Mouse (Mus musculus): ENCODE data around the gene Smim6. TPM values are rescaled to one million over a fixed set of nuclear protein-coding genes. Genes with fewer than 3 reads are reported as not detected.

The Smim6 gene
- polyA plus RNA-seq (2012; rRNA removed), result 0.11 TPM in 1 of 2 replicates, not detected in the other

DNA sequence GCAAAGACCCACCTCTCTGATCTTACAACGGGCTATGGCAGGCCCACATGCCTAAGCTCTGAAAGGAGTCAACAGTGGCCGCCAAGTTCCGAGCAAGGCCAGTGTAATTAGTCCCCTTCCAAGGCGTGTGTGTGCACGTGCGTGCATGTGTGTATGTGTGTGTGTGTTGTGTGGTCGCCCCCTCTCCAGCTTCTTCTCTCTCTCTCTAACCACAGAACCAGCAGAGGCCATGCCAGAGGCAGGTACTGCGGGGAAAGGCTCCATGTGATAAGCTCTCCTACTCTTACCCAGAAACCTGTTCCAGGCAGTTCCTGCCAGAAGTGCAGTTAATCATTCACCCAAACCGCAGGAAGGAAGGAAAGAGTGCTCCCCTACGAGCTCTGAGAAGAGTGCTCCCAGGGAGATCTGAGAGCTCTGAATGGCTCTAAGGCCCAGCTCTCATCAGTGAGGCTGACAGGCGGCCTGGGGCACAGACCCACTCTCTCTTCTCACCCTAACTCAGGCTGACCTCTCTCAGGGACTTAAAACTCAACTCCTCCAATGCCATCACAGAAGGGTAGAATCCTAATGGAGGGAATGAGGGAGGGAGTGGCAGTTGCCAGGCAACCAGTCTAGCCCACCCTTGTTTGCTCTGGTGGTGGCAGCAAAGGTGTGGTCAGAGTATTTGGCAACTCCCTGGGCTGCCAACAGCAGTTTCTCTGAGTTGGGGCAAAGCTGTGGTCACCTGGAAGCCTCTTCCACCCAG, at the start of gene Smim6:
TSS of gene Smim6 (plus strand) at position 386 of the 745 bp plus-strand sequence.
- no peak for DNase-seq
- Histone ChIP-seq H3K4me3 (replicated peaks; ENCODE audit: insufficient read depth, low read depth, low read length) (no peak within 1 kb of the TSS), H3K4me1 (ENCODE audit: control insufficient read depth, insufficient read depth, low read length) (no peaks in the 10 kb centered on the region), H3K27me3 (ENCODE audit: control insufficient read depth, insufficient read depth, low read length) (no peaks in the 10 kb centered on the region), H3K27ac (ENCODE audit: insufficient read depth, low read length) (no peak within 1 kb of the TSS)
- WGBS, result 84% methylated on average over 11 of the region's 11 CpGs
- TF ChIP-seq POLR2A (IDR thresholded peaks at IDR 0.05; ENCODE audit: borderline replicate concordance, insufficient read depth, low read length) (no peak), CTCF (IDR thresholded peaks at IDR 0.05; ENCODE audit: borderline replicate concordance, insufficient read depth, low read depth, low read length) (no peak)

DNA sequence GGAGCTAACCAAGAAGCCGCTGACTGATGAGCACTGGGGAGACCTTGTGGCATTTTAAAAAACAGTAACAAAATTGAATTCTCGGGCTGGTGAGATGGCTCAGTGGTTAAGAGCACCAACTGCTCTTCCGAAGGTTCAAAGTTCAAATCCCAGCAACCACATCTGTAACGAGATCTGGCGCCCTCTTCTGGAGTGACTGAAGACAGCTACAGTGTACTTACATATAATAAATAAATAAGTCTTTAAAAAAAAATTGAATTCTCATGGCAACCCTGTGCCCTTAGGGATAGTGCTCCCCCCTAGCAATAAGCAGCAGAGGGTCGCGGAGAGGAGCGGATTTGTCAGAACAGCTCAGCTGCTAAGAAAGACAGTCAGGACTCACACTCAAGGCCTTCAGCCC, 47.9 kb upstream of the Smim6 start:
- H3K27ac ChIP-seq (ENCODE audit: insufficient read depth, low read length), result no peak overlapping the region
- H3K4me3 ChIP-seq (replicated peaks; ENCODE audit: insufficient read depth, low read depth, low read length), result no peak overlapping the region
- no peak for DNase-seq
- WGBS, result 85% methylated on average over 8 of the region's 8 CpGs
- H3K4me1 ChIP-seq (ENCODE audit: control insufficient read depth, insufficient read depth, low read length), result no peaks in the 10 kb centered on the region
- TF ChIP-seq POLR2A (IDR thresholded peaks at IDR 0.05; ENCODE audit: borderline replicate concordance, insufficient read depth, low read length) (no peak), CTCF (IDR thresholded peaks at IDR 0.05; ENCODE audit: borderline replicate concordance, insufficient read depth, low read depth, low read length) (no peak)
- H3K27me3 ChIP-seq (ENCODE audit: control insufficient read depth, insufficient read depth, low read length), result peaks cover 4% of the 10 kb centered on the region; the same call in 1 of the 2 replicates

DNA sequence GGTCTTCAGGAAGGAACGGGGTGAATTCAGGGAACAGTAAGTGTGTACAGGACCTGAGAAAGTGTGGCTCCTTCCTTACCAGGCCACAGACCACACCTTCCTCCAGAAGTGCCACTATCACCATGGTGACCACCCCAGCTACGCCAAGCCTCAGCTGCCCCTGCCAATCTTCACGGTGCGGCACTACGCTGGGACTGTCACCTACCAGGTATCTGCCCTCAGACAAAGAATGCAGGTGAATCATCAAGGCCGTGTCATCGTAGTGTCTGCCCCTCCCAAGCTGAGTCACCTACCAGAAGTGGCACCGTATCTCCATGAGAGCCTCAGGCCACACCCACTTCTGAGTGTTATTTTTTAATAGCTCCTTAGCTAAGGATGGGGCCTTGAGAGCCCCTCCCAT, 42.4 kb upstream of the Smim6 start:
- 79% methylated on average over 8 of the region's 8 CpGs for WGBS
- no peak overlapping the region for H3K4me3 ChIP-seq (replicated peaks; ENCODE audit: insufficient read depth, low read depth, low read length)
- no peak overlapping the region for H3K27ac ChIP-seq (ENCODE audit: insufficient read depth, low read length)
- H3K27me3 ChIP-seq (ENCODE audit: control insufficient read depth, insufficient read depth, low read length), result no peaks in the 10 kb centered on the region
- TF ChIP-seq POLR2A (IDR thresholded peaks at IDR 0.05; ENCODE audit: borderline replicate concordance, insufficient read depth, low read length) (no peak), CTCF (IDR thresholded peaks at IDR 0.05; ENCODE audit: borderline replicate concordance, insufficient read depth, low read depth, low read length) (no peak)
- H3K4me1 ChIP-seq (ENCODE audit: control insufficient read depth, insufficient read depth, low read length), result no peaks in the 10 kb centered on the region
- no peak for DNase-seq

DNA sequence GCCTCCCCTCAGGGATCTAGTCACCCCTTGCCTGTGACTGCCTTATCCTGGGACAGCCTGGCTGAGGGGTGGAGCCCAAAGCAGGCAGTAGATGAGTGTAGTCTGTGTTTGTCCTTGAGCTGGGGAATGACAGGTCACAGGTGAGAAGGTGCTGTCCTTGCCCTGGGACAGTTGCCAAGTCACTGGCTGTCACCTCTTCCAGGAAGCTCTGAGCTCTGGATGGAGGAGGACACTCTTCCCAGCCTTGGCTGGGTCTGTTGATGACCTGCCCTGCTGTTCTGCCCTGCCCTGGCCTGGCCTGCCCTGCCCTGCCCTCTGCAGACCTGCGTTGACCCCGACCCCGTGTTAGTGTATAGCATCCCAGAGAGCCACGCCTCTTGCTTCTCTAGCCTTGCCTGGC, 39.4 kb upstream of the Smim6 start:
- Histone ChIP-seq H3K4me3 (replicated peaks; ENCODE audit: insufficient read depth, low read depth, low read length) (no peak overlapping the region), H3K4me1 (ENCODE audit: control insufficient read depth, insufficient read depth, low read length) (no peaks in the 10 kb centered on the region), H3K27me3 (ENCODE audit: control insufficient read depth, insufficient read depth, low read length) (no peaks in the 10 kb centered on the region), H3K27ac (ENCODE audit: insufficient read depth, low read length) (no peak overlapping the region)
- 79% methylated on average over 4 of the region's 4 CpGs for WGBS
- TF ChIP-seq POLR2A (IDR thresholded peaks at IDR 0.05; ENCODE audit: borderline replicate concordance, insufficient read depth, low read length), result no peak
- no peak for TF ChIP-seq CTCF (IDR thresholded peaks at IDR 0.05; ENCODE audit: borderline replicate concordance, insufficient read depth, low read depth, low read length)
- no peak for DNase-seq

DNA sequence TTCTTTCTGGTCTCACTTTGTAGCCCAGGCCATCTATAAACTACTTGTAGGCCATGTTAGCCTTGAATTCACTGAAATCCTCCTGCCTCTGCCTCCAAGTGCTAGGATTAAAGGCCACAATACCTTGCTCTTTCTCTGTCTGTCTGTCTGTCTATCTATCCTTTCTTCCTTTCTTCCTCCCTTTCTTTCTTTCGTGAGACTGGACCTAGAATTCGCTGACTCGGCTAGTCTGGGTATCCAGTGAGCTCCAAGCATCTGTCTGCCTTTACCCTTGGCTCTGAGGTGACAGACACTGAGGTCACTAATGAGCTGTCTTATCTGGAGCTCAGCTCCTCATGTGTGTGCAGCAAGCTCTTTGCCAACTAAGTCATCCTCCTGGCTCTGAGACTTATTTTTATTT, 35.9 kb upstream of the Smim6 start:
- Histone ChIP-seq H3K4me1 (ENCODE audit: control insufficient read depth, insufficient read depth, low read length) (no peaks in the 10 kb centered on the region), H3K27me3 (ENCODE audit: control insufficient read depth, insufficient read depth, low read length) (no peaks in the 10 kb centered on the region), H3K27ac (ENCODE audit: insufficient read depth, low read length) (no peak overlapping the region), H3K4me3 (replicated peaks; ENCODE audit: insufficient read depth, low read depth, low read length) (no peak overlapping the region)
- no peak for DNase-seq
- TF ChIP-seq POLR2A (IDR thresholded peaks at IDR 0.05; ENCODE audit: borderline replicate concordance, insufficient read depth, low read length), result no peak
- no peak for TF ChIP-seq CTCF (IDR thresholded peaks at IDR 0.05; ENCODE audit: borderline replicate concordance, insufficient read depth, low read depth, low read length)
- WGBS, result 86% methylated on average over 3 of the region's 3 CpGs

- no peaks in the 10 kb centered on the region for H3K4me1 ChIP-seq (ENCODE audit: control insufficient read depth, insufficient read depth, low read length)
- WGBS, result 79% methylated on average over 5 of the region's 5 CpGs
- H3K4me3 ChIP-seq (replicated peaks; ENCODE audit: insufficient read depth, low read depth, low read length), result no peak overlapping the region
- H3K27ac ChIP-seq (ENCODE audit: insufficient read depth, low read length), result no peak overlapping the region
- DNase-seq, result no peak
- TF ChIP-seq POLR2A (IDR thresholded peaks at IDR 0.05; ENCODE audit: borderline replicate concordance, insufficient read depth, low read length) (no peak), CTCF (IDR thresholded peaks at IDR 0.05; ENCODE audit: borderline replicate concordance, insufficient read depth, low read depth, low read length) (no peak)
- H3K27me3 ChIP-seq (ENCODE audit: control insufficient read depth, insufficient read depth, low read length), result no peaks in the 10 kb centered on the region
Observed at GRCm38 (mm10) chr11:115876438-115876837, 35.4 kb upstream of the Smim6 start.

GRCm38 (mm10) chr11:115877174-115877755, 34.6 kb upstream of the Smim6 start:
- no peak for DNase-seq
- no peak overlapping the region for H3K27ac ChIP-seq (ENCODE audit: insufficient read depth, low read length)
- no peak overlapping the region for H3K4me3 ChIP-seq (replicated peaks; ENCODE audit: insufficient read depth, low read depth, low read length)
- H3K27me3 ChIP-seq (ENCODE audit: control insufficient read depth, insufficient read depth, low read length), result no peaks in the 10 kb centered on the region
- no peak for TF ChIP-seq POLR2A (IDR thresholded peaks at IDR 0.05; ENCODE audit: borderline replicate concordance, insufficient read depth, low read length)
- no peaks in the 10 kb centered on the region for H3K4me1 ChIP-seq (ENCODE audit: control insufficient read depth, insufficient read depth, low read length)
- WGBS, result 64% methylated on average over 6 of the region's 6 CpGs

DNA sequence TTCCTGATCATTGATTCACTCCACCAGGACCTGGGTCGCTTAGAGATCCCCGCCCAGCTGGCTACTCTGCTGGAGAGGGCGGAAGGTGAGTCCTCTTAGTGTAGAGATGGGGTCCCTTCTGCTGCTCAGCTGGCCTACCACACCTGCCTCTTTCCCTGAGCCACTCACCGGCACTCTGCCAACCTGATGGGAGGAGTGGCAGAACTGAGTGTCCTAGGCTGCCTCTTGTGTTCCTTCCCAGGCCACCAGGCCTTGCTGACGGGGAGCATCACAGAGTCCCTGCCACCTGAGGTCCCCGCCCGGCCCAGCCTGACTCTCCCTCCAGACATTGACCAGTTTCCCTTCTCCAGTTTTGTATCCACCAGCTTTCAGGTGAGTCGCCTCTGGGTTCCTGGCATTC, 33.7 kb upstream of the Smim6 start:
- no peak for DNase-seq
- TF ChIP-seq CTCF (IDR thresholded peaks at IDR 0.05; ENCODE audit: borderline replicate concordance, insufficient read depth, low read depth, low read length) (no peak), POLR2A (IDR thresholded peaks at IDR 0.05; ENCODE audit: borderline replicate concordance, insufficient read depth, low read length) (no peak)
- no peaks in the 10 kb centered on the region for H3K27me3 ChIP-seq (ENCODE audit: control insufficient read depth, insufficient read depth, low read length)
- no peak overlapping the region for H3K27ac ChIP-seq (ENCODE audit: insufficient read depth, low read length)
- H3K4me1 ChIP-seq (ENCODE audit: control insufficient read depth, insufficient read depth, low read length), result 0 out of 2 replicates have a peak, but pooled peaks cover 2% of the 10 kb centered on the region
- 74% methylated on average over 8 of the region's 8 CpGs for WGBS
- no peak overlapping the region for H3K4me3 ChIP-seq (replicated peaks; ENCODE audit: insufficient read depth, low read depth, low read length)

Data from cerebellum, adult 2 months (tissue).